Mouse (Mus musculus) monocyte, adult 5-6 weeks (primary cell): ENCODE measurements around the gene Pmp22. TPM values are rescaled to one million over a fixed set of nuclear protein-coding genes. Genes with fewer than 3 reads are reported as not detected.

Experiments used
- ATAC-seq: fragments of 153-309, 156-312 bp; replicated peaks from 2 replicates; pipeline ENCODE4 v1.8.0; 2017; ENCODE audit warnings: mild to moderate bottlenecking; ENCODE audit not compliant: low TSS enrichment, insufficient number of reproducible peaks, severe bottlenecking, poor library complexity, low FRiP score
- total RNA-seq: library from RNA; stranded (forward); fragments of 200-1000, 200-491, 200-594 nt; gene quantifications from 3 replicates; pipeline ENCODE4 v1.2.3, GENCODE M21; 2017

Gene Pmp22
- total RNA-seq, 1 experiment from 2014 or later, result not detected

DNA sequence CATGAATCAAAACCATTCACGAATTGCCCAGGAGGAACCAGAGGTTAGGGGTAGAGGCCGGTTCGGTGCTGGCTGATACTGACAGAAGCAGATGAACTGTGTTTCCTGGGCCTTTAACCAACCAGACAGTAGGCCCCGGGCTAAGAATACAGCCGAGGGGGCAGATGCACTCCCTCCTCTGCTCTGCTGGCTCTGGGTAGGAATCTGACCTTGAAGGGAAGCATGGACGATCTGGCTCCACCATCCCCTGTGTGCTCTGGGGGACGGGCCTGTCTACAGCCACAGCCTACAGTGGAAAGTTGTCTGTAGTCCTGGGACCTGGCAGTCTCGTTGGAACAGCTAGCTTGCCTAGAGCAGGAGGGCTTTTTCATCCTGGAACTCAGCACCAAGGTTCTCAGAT lies 14.7 kb downstream of the Pmp22 start:
- no peak for ATAC-seq

DNA sequence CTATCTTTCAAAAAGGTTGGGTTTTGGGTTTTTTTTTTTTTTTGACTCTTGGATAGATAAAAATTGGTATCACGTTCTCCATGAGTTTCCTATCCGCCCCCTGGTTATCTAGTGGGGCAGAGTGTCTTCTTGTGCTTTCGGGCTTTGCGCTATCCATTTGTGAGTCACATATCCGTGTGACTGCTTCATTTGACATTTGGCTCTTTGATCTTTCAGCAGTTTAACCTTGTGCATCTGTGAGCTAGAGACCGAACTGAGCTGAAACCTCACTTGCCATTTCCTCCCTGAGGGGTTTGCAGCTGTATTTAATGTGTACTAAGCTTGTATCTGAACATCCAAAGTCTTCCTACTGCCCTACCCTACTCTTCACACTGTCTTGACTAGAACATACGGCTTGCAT lies 17.8 kb downstream of the Pmp22 start:
- ATAC-seq, result no peak

DNA sequence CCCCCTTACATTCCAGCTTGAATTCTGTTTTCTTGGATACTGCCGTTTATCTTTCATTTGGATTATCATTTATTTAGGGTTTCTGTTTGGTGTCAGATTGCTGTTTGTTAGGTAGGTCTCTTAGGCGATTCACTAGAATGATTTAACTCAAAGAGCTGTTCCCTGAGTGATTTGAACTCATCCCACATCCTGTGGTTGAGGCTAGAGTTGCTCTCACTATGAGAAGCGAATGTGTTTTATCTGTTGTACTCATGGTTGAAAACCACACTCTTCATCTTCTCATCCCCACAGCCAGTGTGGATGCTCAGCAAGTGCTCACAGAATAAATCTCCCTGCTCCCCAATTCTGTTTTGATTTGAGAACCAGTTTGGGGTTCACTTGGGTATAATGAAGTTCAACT lies 19.5 kb downstream of the Pmp22 start:
- no peak for ATAC-seq

DNA sequence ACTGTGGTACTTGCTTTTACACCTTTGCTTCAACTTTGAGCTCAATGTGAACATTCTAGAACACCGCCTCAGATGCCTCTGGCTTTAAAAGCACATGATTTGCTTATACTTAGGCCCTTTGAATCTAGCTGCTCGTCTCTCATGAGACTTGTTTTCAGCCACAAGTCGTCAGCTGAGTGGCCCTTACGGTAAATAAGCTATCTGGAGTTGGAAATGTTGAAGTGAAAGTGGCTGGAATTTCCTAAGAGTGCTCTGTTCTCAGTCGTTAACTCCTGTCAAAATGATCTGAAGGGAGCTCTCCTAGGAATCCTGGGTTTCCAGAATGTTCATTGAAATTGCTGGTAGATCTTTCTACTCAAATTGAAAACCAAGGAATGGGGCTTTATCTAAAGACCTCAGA lies 23.1 kb downstream of the Pmp22 start:
- no peak for ATAC-seq

DNA sequence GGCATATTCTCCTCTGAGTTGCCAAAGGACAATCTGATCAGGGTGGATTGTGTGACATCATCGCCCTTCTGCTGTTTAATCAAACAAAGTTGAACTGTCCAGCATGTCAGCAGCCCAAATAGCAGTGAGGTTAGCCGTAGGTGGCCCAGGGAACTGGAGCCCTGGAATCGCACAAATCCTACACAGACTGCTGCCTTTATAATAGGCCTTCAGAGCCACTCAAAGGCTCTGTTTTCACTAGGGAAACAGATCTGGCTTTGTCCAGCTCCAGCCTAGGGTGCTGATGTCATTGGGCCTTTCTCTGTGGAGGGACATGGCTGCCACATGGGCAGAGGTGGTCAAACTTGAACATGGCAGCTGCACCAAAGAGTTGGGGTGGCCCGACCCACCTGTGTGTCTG lies 28.3 kb downstream of the Pmp22 start:
- no peak for ATAC-seq

DNA sequence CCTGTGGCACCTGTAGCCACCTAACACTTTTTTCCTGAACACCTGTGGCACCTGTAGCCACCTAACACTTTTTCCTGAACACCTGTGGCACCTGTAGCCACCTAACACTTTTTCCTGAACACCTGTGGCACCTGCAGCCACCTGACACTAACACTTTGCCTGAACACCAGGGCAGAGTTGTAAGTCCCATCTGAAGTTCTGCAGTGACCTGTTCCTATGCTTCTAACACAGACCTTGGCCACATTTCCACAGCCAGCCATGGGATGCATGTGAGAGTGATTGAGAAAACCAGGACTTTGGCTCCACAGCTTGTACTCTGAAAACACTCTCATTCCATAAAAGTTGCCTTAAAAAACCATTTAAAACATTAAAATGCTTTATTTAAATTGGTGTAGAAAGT lies 32.1 kb downstream of the Pmp22 start:
- no peak for ATAC-seq

DNA sequence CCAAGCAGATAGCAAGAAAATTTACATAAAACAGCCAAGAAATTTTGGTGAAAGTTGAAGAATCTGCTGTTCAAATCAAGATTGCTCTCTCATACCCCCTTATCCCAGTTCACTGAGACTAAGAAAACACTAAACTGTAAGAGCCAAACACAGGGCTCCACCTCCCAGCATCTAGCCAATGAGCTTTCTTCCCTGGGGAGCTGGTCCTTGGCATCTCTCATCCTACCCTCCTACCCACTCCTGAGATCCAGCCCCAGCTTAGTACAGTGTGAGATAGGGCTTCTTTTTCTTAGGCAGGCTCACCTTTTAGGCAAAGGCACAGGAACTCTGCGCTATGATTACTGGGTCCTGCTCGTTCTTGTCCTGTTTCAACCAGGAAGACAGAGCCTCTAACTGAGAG lies 34.0 kb downstream of the Pmp22 start:
- ATAC-seq, result no peak

DNA sequence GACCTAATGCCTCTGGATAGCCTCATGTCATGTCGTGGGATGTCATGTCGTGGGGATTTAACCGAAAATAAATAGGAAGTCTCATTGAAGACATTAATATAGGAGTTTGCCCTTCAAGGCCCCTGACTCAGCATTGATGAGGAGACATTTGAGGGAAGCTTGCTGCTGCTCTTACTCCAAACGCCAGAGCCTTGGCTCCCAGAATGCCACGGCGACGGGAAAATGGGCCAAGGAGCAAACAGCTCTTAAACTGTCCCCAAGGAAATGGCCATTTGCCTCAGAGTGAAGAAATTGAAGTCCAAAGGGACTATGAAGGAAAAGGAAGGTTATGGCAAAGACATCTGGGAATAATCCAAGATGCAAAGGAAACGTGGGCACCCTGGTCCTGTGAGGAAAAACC lies 34.8 kb downstream of the Pmp22 start:
- no peak for ATAC-seq

DNA sequence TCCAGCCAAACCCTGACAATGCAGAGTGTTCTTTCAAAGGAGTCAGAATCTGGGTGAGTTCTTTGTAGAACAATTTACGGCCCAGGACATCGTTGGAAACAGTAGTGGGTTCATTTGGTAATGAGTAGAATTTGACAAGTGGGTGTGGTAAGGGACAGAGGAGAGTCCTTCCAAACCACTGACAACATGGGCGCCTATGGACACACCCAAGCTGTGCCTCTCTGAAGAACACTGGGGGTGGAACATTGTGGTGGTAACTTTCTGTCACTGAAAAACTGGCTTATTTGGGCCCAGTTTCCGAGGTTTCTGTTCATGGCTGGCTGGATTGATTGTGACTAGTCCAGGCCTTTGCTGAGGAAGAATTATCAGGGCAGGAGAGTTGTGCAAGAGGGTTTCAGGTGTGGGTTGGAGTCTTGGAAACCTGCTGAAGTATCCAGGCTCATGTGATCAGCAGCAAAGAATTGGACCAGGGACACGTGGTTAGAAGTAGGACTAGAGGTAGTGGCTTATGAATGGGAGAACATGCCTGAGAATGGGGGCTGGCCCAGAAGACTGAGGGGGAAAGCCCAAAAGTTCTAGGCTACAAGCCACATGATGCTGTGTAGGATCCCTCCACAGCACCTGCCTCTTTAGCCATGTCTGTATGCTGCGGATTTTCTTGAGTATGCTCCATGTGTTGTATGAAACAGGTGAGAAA lies 35.4 kb downstream of the Pmp22 start:
- ATAC-seq, result no peak

DNA sequence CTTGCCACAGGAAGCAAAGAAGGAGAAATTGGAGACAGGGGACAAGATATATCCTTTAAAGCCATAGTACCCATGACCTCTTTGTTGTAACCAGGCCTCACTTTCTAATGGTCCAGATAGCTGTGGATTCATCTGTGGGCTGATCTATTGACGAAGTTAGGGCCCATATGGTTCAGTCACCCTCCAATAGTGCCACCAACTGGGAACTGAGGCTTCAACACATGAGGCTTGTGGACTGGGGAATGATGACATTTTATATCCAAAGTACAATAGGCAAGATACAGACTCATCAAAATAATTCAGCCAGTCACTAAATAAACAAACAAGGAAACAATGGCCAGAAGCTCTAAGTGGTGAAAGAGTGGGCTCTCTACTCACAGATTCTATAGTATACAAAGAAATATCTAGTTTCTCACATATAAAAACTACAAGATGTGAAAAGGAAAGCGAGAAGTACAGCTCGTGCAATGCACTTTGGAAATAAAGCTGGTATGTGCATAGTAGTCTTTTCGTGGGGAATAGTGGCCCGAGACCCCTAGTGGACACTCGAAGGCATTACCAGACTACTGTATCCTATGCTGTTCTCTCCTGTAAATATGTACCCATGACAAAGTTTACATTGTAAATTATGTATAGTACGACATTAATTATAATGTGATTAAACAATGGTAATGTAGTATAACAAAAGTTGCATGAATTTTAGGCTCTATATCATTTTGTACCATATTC lies 36.1 kb downstream of the Pmp22 start:
- ATAC-seq, result no peak

DNA sequence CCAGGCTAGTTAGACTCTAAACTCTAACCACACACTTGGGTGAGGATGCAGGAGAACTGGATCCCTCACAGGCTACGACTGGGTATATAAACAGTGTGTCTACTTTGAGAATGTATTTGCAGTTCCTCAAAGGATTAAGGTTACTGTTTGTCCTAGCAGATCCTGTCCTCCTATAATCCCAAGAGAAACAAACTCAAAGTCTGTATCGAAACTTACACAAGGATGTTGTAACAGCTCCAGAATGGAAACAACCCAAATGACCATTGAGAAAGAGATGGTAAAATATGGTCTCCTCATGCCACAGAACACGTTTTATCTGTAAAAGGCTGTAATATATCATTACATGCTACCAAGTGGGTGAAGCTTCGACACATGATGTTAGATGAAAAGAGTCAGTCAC lies 39.0 kb downstream of the Pmp22 start:
- ATAC-seq, result no peak

DNA sequence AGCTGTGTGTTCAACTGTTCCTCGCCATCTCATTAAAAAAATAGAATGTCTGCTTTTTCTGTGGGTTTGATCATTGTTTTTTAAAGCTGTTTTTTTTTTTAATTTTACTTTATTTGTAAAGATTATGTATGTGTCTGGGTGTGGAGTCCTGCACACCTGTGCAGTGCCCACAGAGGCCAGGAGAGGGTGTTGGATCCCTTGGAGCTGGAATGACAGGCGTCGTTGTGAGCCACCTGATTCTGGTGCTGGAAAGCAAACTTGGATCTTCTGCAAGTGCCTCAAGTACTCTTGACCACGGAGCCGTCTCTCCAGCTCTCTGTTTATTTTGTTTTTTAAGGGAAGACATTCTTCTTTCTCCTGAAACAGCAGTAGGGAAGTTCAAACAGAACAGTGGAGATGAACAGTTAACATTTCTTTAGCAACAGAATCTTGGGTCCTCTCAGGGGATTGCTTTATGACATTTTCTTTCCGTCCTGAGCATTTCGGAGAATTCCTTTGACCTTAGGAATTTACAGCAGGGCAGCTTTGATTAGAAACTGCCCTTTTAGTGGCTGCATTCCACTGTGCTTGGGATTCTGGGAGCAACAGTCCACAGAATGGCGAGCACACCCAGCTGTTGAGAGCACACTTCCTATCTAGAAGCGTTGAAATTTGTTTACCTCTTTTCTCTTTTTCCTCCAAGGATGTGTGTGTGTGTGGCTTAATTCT lies 39.9 kb downstream of the Pmp22 start:
- no peak for ATAC-seq

DNA sequence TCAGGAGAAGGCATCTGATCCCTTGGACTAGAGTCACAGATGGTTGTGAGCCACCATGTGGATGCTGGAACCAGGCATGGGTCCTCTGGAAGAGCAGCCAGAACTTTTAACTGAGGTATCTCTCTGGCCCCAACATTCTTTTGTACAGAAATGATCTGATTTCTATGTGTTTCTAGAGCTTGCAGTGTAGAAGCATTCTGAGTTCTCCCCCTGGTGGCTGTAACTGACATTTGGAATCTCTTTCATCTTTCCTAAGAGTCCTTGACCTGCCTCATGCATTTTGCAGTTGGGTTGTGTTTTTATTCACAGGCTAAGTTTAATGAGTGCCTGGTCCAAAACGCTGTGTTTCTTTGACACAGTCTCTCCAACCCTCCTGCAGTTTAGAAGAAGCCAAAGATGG lies 43.2 kb downstream of the Pmp22 start:
- ATAC-seq, result no peak

DNA sequence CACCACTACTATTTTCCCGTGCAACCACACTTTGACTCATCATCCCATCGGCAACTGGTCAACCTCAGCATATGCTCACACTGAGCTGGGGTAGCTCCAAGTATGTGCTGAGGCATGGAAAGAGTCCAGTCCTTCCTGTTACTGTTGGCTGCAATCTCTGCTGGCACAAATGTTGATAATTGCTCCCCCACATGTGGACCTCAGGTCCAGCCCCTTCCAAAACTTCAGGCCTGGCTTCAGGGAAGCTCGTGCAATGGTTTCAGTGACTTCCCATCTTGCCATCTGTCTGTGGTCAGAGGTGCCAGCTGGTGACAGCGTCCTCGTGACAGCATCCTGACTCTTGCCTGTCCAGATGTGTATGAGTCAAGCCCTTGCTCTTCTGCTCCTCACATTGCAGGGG lies 44.8 kb downstream of the Pmp22 start:
- no peak for ATAC-seq

DNA sequence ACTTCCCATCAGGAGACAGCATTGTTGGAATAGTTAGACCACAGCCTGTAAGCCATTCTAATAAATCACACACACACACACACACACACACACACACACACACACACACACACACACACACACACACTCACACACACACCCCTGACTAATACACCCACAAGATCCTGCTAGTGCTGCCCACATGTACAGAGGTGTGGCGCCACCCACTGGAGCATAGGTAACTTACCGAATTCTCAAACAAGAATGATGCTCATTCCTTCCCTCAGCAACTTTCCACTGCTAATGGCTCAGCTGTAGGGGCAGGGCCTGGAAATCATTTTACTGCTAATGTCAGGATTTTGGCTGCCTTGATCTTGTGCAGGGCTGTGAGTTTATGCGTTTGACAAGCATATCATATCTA lies 46.5 kb downstream of the Pmp22 start:
- ATAC-seq, result no peak

DNA sequence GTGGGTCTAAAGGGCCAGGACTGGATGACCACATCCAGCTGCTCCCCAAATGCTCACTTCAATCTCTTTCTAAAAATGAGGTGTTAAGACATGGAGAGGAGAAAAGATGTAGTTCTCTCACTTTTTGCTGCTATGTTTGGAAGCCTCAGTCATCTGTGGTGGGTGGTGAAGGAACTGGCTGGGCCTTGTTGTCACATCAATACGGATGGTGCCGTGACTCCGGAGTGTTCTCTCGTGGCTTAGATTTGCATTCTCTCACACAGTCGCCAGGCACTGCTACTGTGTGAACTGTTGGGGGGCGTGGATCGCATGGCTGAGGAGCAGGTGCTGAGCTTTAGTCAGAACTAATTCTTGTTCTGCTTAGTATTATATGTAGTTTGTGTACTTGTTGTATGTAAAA lies 47.6 kb downstream of the Pmp22 start:
- no peak for ATAC-seq

DNA sequence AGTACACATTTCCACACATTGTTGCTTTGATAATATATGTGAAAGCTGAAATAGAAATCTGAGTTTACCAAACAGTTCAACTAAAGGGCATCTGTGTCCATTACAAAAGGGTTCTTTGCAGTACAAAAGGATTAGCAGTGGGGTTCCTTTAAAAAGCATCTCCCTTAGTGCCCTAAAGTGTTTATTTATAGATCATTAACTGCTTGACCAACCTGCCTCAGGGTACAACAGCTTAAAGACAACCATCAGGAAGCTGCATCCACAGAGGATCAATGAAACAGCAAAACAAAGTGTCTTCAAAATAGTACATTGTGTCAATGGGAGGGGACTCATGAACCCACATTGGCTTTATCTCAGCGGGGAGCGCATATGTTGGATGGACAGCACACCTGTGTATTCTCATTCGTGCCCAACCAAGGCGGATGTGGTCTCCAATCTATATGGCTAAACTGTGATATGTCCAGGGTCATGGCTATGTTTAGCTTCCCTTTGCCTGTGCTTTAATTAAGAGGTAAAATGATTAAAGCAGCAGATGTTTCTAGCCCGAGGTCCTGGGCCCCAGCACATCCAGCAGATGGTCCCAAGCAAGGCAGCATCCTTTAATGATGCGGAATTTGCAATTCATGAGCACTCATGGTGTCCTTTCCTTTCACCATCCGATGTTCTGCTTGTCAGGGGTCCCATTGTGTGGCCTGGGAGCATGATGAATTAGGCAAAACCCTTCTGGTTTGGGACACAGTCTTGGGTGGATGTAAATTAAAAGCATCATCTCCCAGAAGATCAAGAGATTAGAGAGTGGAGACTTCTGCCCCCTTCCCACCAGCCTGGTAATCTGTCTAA lies 51.7 kb downstream of the Pmp22 start:
- ATAC-seq, result no peak

DNA sequence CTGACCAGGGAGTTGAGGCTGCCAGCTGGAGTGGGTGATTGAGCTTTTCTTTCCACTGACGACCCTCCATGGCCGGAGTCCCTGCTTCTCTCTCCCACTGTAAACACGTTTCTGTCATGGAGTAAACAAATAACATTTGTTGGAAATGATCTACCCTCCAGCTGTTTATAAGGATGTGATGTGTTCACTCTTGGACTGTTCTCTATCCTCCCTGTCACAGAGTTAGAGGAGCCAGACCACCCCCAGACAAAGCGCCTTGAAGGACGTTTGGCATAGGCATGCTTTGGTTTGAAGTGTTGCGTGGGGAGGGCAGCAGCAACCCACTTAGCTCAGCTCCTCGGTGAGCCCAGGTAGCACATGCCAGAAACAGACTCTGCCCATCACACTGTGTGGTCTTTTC lies 60.0 kb downstream of the Pmp22 start:
- no peak for ATAC-seq

DNA sequence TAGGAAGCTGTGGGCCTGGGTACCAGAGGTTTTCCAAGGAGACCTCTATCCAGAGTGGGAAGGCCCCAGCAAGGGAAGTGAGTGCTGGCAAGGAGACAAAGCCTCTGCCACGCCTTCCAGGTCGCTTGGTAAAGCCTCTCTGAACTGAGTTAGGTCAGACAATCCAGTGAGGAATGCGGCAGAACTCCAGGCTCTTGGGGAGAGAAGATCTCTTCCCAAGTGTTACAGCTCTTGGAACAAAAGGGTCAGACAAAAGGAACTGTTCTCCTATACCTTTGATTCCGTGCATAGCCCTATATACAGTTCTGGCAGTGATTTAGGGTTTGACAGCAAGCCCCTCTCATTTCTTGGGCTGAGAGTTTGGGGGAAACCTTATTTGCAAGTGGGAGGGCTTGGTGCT lies 69.3 kb downstream of the Pmp22 start:
- no peak for ATAC-seq
